Mouse (Mus musculus): ENCODE measurements around the gene Fcgrt. TPM values are rescaled to one million over a fixed set of nuclear protein-coding genes. Genes with fewer than 3 reads are reported as not detected.
"Not testable (repeated sequence)": the region's sequence is repeated elsewhere in the genome, so short reads cannot be mapped to it uniquely, and the experiment has no call there.

The Fcgrt gene
- polyA plus RNA-seq, 1 experiment from 2014 or later, result 40.5 TPM

DNA sequence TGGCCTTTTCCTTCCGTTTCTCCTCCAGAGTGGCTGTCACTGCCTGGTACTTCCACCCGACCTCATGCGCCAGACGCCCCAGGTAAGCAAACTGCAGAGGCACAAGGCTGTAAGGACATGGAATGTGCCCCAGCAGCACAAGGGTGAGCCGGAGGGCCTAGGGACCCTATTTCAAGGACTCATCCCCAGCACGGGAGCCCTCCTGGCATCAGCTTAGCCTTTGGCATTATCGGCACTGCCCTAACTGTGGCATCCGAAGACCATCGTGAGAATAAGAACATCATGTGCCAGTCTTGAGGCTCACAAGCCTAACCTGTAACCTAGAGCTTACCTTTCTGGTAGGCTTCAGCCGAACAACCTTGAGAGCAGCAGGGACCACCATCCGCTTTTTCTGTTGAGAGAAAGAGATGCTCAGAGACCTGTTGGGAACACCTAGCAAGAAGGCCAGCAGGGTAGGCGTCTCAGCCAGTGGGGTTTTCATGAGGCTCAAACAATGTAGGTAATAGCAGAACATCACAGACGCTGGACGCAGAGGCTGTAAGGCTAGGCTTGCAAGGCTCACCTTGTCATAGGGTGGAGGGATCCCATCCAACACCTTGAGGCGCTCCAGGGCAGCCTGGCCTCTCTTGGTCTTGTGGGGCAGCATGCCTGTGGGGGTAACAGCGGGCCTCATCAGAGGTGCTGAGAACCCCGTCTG, 22.6 kb upstream of the Fcgrt start:
- peak overlapping the region; percentile 81; the same call in 1 of the 2 replicates for H3K4me3 ChIP-seq (replicated peaks; ENCODE audit: low read length)
- H3K27me3 ChIP-seq (ENCODE audit: control insufficient read depth, insufficient read depth, low read length), result no peaks in the 10 kb centered on the region
- no peak overlapping the region for H3K27ac ChIP-seq
- peak overlapping the region; percentile 69 for H3K4me2 ChIP-seq (replicated peaks)
- DNase-seq (ENCODE audit: low spot score) (no peak), ATAC-seq (ENCODE audit: low FRiP score) (no peak)
- peaks cover 32% of the 10 kb centered on the region for H3K4me1 ChIP-seq (replicated peaks; ENCODE audit: control insufficient read depth, insufficient read depth, low read length)
- no peaks in the 10 kb centered on the region for H3K9me3 ChIP-seq (ENCODE audit: control insufficient read depth, low read length)
- H3K9ac ChIP-seq, result peak overlapping the region; percentile 97
- peaks cover 50% of the 10 kb centered on the region for H3K36me3 ChIP-seq (replicated peaks; ENCODE audit: control insufficient read depth, insufficient read depth)
- 83% methylated on average over 17 of the region's 17 CpGs for WGBS

DNA sequence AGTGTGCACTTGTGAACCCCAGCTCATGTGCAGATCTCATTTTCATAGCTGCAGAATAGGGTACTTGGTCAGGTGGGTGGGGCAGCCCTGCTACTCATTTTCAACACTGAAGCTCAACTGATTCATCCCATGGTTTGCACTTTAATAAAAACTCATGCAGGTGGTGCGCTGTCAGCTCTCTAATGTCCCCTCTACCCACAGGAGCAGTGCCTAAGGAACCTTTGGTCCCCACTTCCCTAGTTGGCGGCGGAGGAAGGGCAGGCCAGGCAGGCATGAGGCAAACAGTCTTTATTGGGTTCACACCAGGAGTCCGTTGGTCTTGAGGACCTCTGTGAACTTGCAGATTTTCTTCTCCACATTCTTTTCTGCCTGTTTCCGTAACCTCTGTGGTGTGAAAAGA, 22.0 kb upstream of the Fcgrt start:
- not testable (repeated sequence) for H3K27me3 ChIP-seq (ENCODE audit: control insufficient read depth, insufficient read depth, low read length); DNase-seq (ENCODE audit: low spot score); H3K9ac ChIP-seq; H3K4me3 ChIP-seq (replicated peaks; ENCODE audit: low read length); H3K27ac ChIP-seq; H3K9me3 ChIP-seq (ENCODE audit: control insufficient read depth, low read length); ATAC-seq (ENCODE audit: low FRiP score)
- WGBS, result 62% methylated on average over 5 of the region's 5 CpGs
- Histone ChIP-seq H3K4me1 (replicated peaks; ENCODE audit: control insufficient read depth, insufficient read depth, low read length) (peaks cover 32% of the 10 kb centered on the region), H3K36me3 (replicated peaks; ENCODE audit: control insufficient read depth, insufficient read depth) (peaks cover 57% of the 10 kb centered on the region), H3K4me2 (replicated peaks) (peak overlapping the region; percentile 62; the same call in 1 of the 2 replicates)

DNA sequence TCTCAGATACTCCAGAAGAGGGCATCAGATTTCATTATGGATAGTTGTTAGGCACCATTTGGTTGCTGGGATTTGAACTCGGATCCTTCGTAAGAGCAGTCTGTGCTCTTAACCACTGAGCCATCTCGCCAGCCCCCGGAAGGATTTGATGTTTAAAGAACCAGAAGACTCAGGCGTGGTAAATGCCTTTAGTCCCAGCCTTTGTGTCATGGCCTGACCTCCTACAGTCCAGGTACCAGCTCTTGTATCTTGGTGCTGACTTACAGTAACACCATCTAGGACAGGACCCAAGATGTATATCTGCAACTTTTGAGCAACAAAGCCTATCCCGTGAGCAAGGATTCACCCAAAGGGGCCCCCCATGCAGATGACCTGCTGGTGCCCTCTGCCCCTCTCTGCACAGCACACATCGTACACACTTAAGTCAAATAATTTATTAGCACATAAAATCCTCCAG, 21.5 kb upstream of the Fcgrt start:
- H3K4me1 ChIP-seq (replicated peaks; ENCODE audit: control insufficient read depth, insufficient read depth, low read length), result peaks cover 32% of the 10 kb centered on the region
- 15% methylated on average over 7 of the region's 7 CpGs for WGBS

DNA sequence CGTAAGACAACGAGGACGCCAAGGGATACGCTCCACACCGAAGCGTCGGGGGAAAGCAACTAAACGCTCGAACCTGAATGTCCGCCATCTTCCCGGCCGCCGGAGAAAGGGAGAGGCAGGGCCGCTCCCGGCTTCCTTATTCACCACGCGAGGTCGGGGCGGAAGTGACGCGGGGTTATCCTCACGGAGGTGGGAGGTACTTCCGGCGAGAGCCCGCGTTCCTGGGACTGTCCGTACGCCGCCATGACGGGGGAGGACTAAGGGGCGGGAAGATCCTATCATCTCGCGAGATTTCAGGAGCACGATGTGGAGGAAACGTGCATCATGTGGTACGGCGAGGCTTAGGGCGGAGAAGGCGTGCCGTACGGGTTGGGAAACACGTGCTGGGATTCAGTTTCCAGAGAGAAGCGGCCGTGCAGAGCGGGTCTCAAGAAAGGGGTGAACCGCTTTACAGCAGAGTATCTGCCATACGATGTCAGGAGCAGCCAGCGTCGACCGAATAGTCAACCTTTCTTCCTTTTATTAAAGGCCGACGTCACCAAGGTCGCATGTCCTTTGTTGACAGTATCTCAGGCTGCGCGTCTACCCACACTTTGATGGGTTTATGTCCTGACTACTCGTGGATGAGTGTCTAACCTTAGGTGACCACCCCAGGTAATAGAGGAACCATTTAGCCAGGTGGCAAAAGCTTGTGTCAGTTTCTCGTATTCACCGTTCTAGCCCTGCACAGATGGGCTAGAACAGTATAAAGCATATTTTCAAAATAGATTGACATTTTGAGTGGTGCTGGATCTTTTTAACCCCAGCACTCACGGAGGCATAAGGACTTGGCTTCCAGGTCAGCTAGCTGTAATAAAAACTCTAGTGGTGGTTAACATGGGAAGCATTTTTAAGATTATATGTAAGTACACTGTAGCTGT, 20.8 kb upstream of the Fcgrt start, which contains the start of gene Rps11:
TSS of gene Rps11 (minus strand) at position 216 of the 920 bp plus-strand sequence.
- WGBS, result under 1% methylated on average over 59 of the region's 59 CpGs
- Histone ChIP-seq H3K4me2 (replicated peaks) (peak within 1 kb of the TSS; percentile 96), H3K4me1 (replicated peaks; ENCODE audit: control insufficient read depth, insufficient read depth, low read length) (peaks cover 31% of the 10 kb centered on the region), H3K4me3 (replicated peaks; ENCODE audit: low read length) (peak within 1 kb of the TSS; percentile 92), H3K9ac (peak within 1 kb of the TSS; percentile 98), H3K27me3 (ENCODE audit: control insufficient read depth, insufficient read depth, low read length) (no peaks in the 10 kb centered on the region), H3K36me3 (replicated peaks; ENCODE audit: control insufficient read depth, insufficient read depth) (peaks cover 68% of the 10 kb centered on the region), H3K9me3 (ENCODE audit: control insufficient read depth, low read length) (no peaks in the 10 kb centered on the region), H3K27ac (peak within 1 kb of the TSS; percentile 91)
- DNase-seq (ENCODE audit: low spot score) (peak; percentile 99), ATAC-seq (ENCODE audit: low FRiP score) (peak; percentile 88)

More for the DNA sequence above, 21.5 kb upstream of the Fcgrt start:
- no peak overlapping the region for H3K4me3 ChIP-seq (replicated peaks; ENCODE audit: low read length)
- peak overlapping the region; percentile 62 for H3K4me2 ChIP-seq (replicated peaks)
- no peaks in the 10 kb centered on the region for H3K9me3 ChIP-seq (ENCODE audit: control insufficient read depth, low read length)
- no peak for ATAC-seq (ENCODE audit: low FRiP score)
- H3K36me3 ChIP-seq (replicated peaks; ENCODE audit: control insufficient read depth, insufficient read depth), result peaks cover 62% of the 10 kb centered on the region
- H3K27ac ChIP-seq, result peak overlapping the region; percentile 86
- H3K27me3 ChIP-seq (ENCODE audit: control insufficient read depth, insufficient read depth, low read length), result no peaks in the 10 kb centered on the region
- peak overlapping the region; percentile 56 for H3K9ac ChIP-seq
- no peak for DNase-seq (ENCODE audit: low spot score)

DNA sequence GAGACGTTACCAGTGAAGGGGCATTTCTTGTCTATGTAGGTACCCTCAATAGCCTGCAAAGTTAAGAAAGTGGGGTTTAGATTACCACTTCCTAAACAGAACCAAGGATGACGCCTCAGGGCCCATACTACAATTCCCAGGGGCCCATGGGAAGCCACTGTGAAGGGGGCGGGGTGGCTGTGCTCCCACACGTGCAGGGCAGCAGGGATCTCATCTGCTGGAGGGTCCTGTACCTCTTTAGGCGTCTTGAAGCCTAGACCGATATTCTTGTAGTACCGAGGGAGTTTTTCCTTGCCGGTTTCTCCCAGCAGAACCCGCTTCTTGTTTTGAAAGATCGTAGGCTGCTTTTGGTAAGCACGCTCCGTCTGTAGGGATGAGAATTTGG, 19.5 kb upstream of the Fcgrt start:
- peak overlapping the region; percentile 96 for H3K4me2 ChIP-seq (replicated peaks)
- H3K4me3 ChIP-seq (replicated peaks; ENCODE audit: low read length), result peak overlapping the region; percentile 92
- no peaks in the 10 kb centered on the region for H3K9me3 ChIP-seq (ENCODE audit: control insufficient read depth, low read length)
- H3K36me3 ChIP-seq (replicated peaks; ENCODE audit: control insufficient read depth, insufficient read depth), result peaks cover 81% of the 10 kb centered on the region
- no peak for DNase-seq (ENCODE audit: low spot score)
- peak overlapping the region; percentile 98 for H3K9ac ChIP-seq
- WGBS, result 26% methylated on average over 12 of the region's 12 CpGs
- peaks cover 27% of the 10 kb centered on the region for H3K4me1 ChIP-seq (replicated peaks; ENCODE audit: control insufficient read depth, insufficient read depth, low read length)
- H3K27ac ChIP-seq, result peak overlapping the region; percentile 91
- H3K27me3 ChIP-seq (ENCODE audit: control insufficient read depth, insufficient read depth, low read length), result no peaks in the 10 kb centered on the region
- ATAC-seq (ENCODE audit: low FRiP score), result no peak

DNA sequence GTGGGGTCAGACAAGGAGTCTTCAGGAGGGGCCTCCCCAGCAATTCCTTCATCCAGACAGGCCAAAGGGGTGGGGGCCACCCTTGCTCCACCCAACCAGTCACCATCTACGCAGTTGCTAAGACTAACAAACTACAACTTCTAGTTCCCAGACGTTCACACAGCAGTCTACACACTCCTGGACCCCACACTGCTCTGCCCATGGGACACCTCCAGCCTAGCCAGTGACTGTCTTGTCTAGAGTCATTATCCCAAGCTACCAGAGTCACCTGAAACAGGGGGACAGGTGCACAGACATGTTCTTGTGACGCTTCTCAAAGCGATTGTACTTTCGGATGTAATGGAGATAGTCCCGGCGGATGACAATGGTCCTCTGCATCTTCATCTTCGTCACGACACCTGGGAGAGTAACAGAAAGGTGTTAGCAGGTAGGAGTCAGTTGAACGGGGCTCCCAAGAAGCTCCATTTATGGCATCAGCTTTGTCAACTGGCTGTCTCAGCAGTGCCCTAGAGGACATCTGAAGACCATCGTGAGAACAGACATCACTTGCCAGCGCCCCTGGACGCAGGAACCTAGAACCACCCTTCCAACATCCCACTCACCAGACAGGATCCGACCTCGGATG, 19.0 kb upstream of the Fcgrt start:
- WGBS, result 86% methylated on average over 15 of the region's 15 CpGs
- Histone ChIP-seq H3K36me3 (replicated peaks; ENCODE audit: control insufficient read depth, insufficient read depth) (peaks cover 87% of the 10 kb centered on the region), H3K9ac (peak overlapping the region; percentile 98)

DNA sequence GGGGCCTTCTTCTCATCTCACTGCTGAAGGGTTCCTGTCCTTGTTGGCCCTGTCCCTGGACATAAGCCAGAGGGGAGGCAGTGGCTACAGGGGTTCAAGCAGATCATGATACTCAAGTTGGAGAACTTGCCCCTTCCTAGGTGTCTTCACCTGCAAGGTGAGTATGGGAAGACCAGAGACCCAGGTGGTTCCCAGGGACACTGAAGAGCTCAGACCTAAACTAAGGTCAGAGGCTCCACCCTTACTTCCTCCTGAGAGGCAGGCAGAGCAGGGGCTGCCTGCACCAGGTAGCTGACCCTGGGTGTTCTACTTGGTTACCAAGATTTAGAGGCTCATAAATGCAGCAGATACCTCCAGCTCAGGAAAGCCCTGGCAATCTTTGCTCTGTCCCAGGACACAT, 18.3 kb upstream of the Fcgrt start:
- H3K4me2 ChIP-seq (replicated peaks), result no peak overlapping the region
- DNase-seq (ENCODE audit: low spot score) (no peak), ATAC-seq (ENCODE audit: low FRiP score) (no peak)
- H3K36me3 ChIP-seq (replicated peaks; ENCODE audit: control insufficient read depth, insufficient read depth), result peaks cover 83% of the 10 kb centered on the region
- no peaks in the 10 kb centered on the region for H3K27me3 ChIP-seq (ENCODE audit: control insufficient read depth, insufficient read depth, low read length)
- no peak overlapping the region for H3K4me3 ChIP-seq (replicated peaks; ENCODE audit: low read length)
- H3K4me1 ChIP-seq (replicated peaks; ENCODE audit: control insufficient read depth, insufficient read depth, low read length), result peaks cover 19% of the 10 kb centered on the region
- H3K9ac ChIP-seq, result no peak overlapping the region
- no peak overlapping the region for H3K27ac ChIP-seq
- no peaks in the 10 kb centered on the region for H3K9me3 ChIP-seq (ENCODE audit: control insufficient read depth, low read length)

More for the DNA sequence above, 19.0 kb upstream of the Fcgrt start:
- H3K4me3 ChIP-seq (replicated peaks; ENCODE audit: low read length), result peak overlapping the region; percentile 92
- no peaks in the 10 kb centered on the region for H3K9me3 ChIP-seq (ENCODE audit: control insufficient read depth, low read length)
- DNase-seq (ENCODE audit: low spot score) (no peak), ATAC-seq (ENCODE audit: low FRiP score) (no peak)
- no peak overlapping the region for H3K27ac ChIP-seq
- no peaks in the 10 kb centered on the region for H3K27me3 ChIP-seq (ENCODE audit: control insufficient read depth, insufficient read depth, low read length)
- H3K4me2 ChIP-seq (replicated peaks), result peak overlapping the region; percentile 96
- H3K4me1 ChIP-seq (replicated peaks; ENCODE audit: control insufficient read depth, insufficient read depth, low read length), result peaks cover 26% of the 10 kb centered on the region

DNA sequence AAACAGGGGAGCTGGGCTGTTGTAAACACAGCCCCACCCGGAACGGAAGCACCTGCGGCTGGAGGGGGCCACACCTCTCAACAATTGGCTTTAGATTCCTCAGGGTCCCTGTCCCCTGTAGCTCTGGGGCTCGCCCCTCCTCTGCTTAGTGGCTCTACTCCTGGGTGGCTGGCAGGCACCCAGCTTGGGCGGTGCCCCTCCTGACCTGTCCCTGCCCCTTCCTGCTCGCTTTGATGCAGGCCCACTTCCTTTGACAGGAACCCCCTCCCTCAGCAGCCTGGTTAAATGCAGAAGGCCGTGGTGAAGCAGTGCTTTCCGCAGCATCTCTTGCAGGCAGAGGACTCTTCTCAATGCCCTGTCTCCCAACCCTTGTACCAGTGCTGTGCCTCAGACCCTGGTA, 17.8 kb upstream of the Fcgrt start:
- 77% methylated on average over 8 of the region's 8 CpGs for WGBS
- H3K27me3 ChIP-seq (ENCODE audit: control insufficient read depth, insufficient read depth, low read length), result no peaks in the 10 kb centered on the region
- no peak overlapping the region for H3K9ac ChIP-seq
- no peak overlapping the region for H3K4me2 ChIP-seq (replicated peaks)
- peaks cover 77% of the 10 kb centered on the region for H3K36me3 ChIP-seq (replicated peaks; ENCODE audit: control insufficient read depth, insufficient read depth)
- DNase-seq (ENCODE audit: low spot score) (no peak), ATAC-seq (ENCODE audit: low FRiP score) (no peak)
- H3K27ac ChIP-seq, result no peak overlapping the region
- no peak overlapping the region for H3K4me3 ChIP-seq (replicated peaks; ENCODE audit: low read length)
- H3K4me1 ChIP-seq (replicated peaks; ENCODE audit: control insufficient read depth, insufficient read depth, low read length), result peaks cover 14% of the 10 kb centered on the region
- no peaks in the 10 kb centered on the region for H3K9me3 ChIP-seq (ENCODE audit: control insufficient read depth, low read length)
